Mouse (Mus musculus) midbrain, postnatal 0 days (tissue): ENCODE measurements around the gene Lgr6. TPM values are rescaled to one million over a fixed set of nuclear protein-coding genes. Genes with fewer than 3 reads are reported as not detected.

ENCODE experiments used
- ATAC-seq: fragments of 200-750 bp; cut with Nextera tagmentation; 2 replicates; pipeline ENCODE4 v1.8.0; 2017; ENCODE audit warnings: moderate number of reproducible peaks, mild to moderate bottlenecking, moderate TSS enrichment, moderate library complexity; ENCODE audit not compliant: low FRiP score
- DNase-seq: peaks from one replicate; pipeline ENCODE4 v3.0.0-alpha.2; 2015; ENCODE audit warnings: low spot score
- H3K27ac ChIP-seq: fragments of 300-500 bp; sonication (generic); 2 replicates; pipeline ENCODE4 v1.5.1; 2014; ENCODE audit warnings: low read depth, mild to moderate bottlenecking, low read length, mixed read lengths
- H3K27me3 ChIP-seq: fragments of 300-500 bp; sonication (generic); 2 replicates; pipeline ENCODE4 v1.6.1; 2014; ENCODE audit warnings: low read length, control low read depth, mixed read lengths; ENCODE audit not compliant: insufficient read depth
- H3K36me3 ChIP-seq: fragments of 300-500 bp; sonication (generic); 2 replicates; pipeline ENCODE4 v1.6.1; 2014; ENCODE audit warnings: low read length, control low read depth, mixed read lengths; ENCODE audit not compliant: insufficient read depth
- H3K4me1 ChIP-seq: fragments of 300-500 bp; sonication (generic); 2 replicates; pipeline ENCODE4 v1.6.1; 2014; ENCODE audit warnings: mild to moderate bottlenecking, control low read depth, antibody characterized with exemption, low read length, mixed read lengths; ENCODE audit not compliant: insufficient read depth
- H3K4me2 ChIP-seq: fragments of 300-500 bp; sonication (generic); 2 replicates; pipeline ENCODE4 v1.6.1; 2014; ENCODE audit warnings: low read depth, mild to moderate bottlenecking, low read length, mixed read lengths; ENCODE audit not compliant: poor library complexity, severe bottlenecking
- H3K4me3 ChIP-seq: fragments of 300-500 bp; sonication (generic); 2 replicates; pipeline ENCODE4 v1.5.1; 2014; ENCODE audit warnings: low read depth, mild to moderate bottlenecking, low read length, moderate library complexity
- H3K9ac ChIP-seq: fragments of 300-500 bp; sonication (generic); replicated peaks from 2 replicates; pipeline ENCODE4 v1.6.1; 2014; ENCODE audit warnings: mild to moderate bottlenecking, low read length, moderate library complexity, mixed read lengths; ENCODE audit not compliant: poor library complexity, severe bottlenecking
- H3K9me3 ChIP-seq: fragments of 300-500 bp; sonication (generic); 2 replicates; pipeline ENCODE4 v1.6.1; 2016; ENCODE audit warnings: low read length, control low read depth
- CTCF ChIP-seq: IDR thresholded peaks from 2 replicates; pipeline ENCODE4 v1.5.1; 2016; ENCODE audit warnings: antibody characterized with exemption, mild to moderate bottlenecking
- WGBS: fragments of 180-500 bp; shearing (Covaris S2); extraction: QIAGEN DNeasy Blood & Tissue Kit; methylation state at CpG from one replicate; pipeline ENCODE4 v1.1.7; 2014; 5-methylcytosine and 5-hydroxymethylcytosine counted together
- polyA plus RNA-seq: library from polyadenylated mRNA; unstranded; fragments of >200 nt; fragmentation: Nextera tagmentation; extraction: Ambion mirVana; gene quantifications from 2 replicates; pipeline ENCODE4 v1.2.1, GENCODE M21; 2015
- total RNA-seq: library from RNA; depleted of rRNA; stranded (reverse); fragments of >200 nt; gene quantifications from 2 replicates; pipeline ENCODE4 v1.2.3, GENCODE M21; 2014

Lgr6 gene
- total and polyA plus RNA-seq, 2 experiments from 2014 or later = 1.9 to 3.8 TPM

DNA sequence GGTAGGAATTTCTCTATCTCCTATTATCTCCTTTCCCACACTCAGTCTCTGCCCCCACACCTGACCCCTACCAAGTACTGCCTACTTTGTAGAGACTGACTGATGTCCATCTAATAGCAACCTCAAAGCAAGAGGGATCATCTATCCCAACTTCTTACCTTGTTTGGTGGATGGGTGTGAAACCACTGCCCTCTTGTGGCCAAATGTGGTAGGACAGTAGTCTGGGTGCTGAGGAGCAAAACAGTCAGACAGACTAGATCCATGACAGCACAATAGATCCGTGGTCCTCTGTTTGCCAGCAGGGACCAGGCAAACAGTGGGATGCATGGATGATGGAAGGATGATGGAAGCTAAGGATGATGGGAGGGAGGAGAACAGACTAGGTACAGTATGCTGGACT lies 31.4 kb upstream of the Lgr6 start:
- Histone ChIP-seq H3K27me3 (no peaks in the 10 kb centered on the region), H3K4me2 (no peak overlapping the region), H3K4me3 (no peak overlapping the region), H3K9ac (no peak overlapping the region), H3K9me3 (no peaks in the 10 kb centered on the region), H3K36me3 (no peaks in the 10 kb centered on the region), H3K27ac (no peak overlapping the region), H3K4me1 (no peaks in the 10 kb centered on the region)
- WGBS = 11% methylated on average over 1 of the region's 1 CpGs
- ATAC-seq (0 out of 2 replicates have a peak, but pooled peaks have one; percentile 16), DNase-seq (peak; percentile 77)
- peak; percentile 100 for TF ChIP-seq CTCF

DNA sequence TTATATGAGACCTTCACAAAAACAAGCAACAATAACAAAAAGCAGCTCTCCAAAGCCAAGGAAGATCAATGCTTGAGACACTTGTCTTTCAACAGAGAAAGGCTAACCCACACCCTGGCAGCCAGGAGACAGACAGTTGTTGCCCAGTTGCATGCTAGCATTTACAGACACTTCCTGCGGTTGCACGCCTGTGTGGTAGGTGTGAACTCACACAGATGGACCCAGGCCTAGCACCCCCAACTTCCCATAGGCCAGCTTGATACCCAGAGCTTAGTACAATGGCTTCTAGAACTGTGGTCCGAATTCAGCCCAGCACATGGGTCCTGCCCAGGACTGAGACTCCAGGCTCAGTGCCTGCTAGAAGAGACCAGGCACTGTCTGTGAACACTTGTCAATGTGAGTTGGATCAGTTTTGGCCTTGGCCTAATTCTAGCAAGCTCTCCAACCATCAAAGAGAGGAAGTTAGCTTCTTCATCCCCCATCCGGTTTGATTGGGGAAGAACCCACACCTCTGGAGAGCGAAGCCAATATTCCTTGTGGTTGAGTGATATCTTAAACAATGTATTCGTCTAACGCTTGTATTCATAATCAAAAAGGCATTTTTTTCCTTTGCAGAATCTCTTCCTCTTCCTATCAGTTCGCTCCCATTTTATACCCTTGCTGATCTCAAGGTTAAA lies 30.2 kb upstream of the Lgr6 start:
- Histone ChIP-seq H3K4me2 (no peak overlapping the region), H3K9ac (no peak overlapping the region), H3K36me3 (no peaks in the 10 kb centered on the region), H3K4me1 (no peaks in the 10 kb centered on the region), H3K27ac (no peak overlapping the region), H3K9me3 (no peaks in the 10 kb centered on the region), H3K27me3 (no peaks in the 10 kb centered on the region), H3K4me3 (no peak overlapping the region)
- DNase-seq (no peak), ATAC-seq (no peak)
- WGBS = 87% methylated on average over 8 of the region's 8 CpGs
- no peak for TF ChIP-seq CTCF

GRCm38 (mm10) chr1:135133678-135134435 lies 28.8 kb upstream of the Lgr6 start:
- no peak overlapping the region for H3K9ac ChIP-seq
- WGBS = 84% methylated on average over 10 of the region's 10 CpGs
- no peak for DNase-seq
- H3K4me3 ChIP-seq = no peak overlapping the region
- H3K4me2 ChIP-seq = no peak overlapping the region
- ATAC-seq = no peak
- no peak overlapping the region for H3K27ac ChIP-seq
- H3K9me3 ChIP-seq = no peaks in the 10 kb centered on the region
- no peaks in the 10 kb centered on the region for H3K36me3 ChIP-seq
- H3K27me3 ChIP-seq = no peaks in the 10 kb centered on the region
- no peak for TF ChIP-seq CTCF
- H3K4me1 ChIP-seq = no peaks in the 10 kb centered on the region

DNA sequence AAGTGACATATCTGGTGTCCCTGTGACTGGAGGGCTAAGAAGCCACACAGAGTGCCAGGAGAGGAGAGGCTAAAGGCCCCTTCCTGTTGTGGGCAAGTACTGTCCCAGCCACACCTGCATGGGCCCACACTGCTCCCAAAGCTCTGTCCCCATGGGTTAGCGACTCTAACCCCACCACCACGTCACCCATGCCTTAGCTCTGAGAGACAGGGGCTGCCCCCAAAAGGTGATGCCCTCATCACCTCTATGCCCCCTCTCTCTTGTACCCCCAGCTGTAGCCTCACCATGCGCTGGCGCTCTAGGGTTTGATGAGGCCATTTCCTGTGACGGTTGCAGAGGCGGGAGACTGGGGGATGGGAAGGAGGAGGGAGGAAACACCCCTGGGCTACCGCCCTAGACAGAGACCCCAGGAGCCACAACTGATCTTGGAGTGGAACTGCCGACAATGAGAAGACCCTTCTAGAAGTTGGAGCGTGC lies 27.9 kb upstream of the Lgr6 start:
- no peaks in the 10 kb centered on the region for H3K27me3 ChIP-seq
- H3K4me1 ChIP-seq = no peaks in the 10 kb centered on the region
- no peak overlapping the region for H3K27ac ChIP-seq
- no peaks in the 10 kb centered on the region for H3K9me3 ChIP-seq
- H3K4me3 ChIP-seq = no peak overlapping the region
- TF ChIP-seq CTCF = no peak
- no peak for ATAC-seq
- no peak overlapping the region for H3K9ac ChIP-seq
- no peak overlapping the region for H3K4me2 ChIP-seq
- 86% methylated on average over 9 of the region's 9 CpGs for WGBS
- H3K36me3 ChIP-seq = no peaks in the 10 kb centered on the region
- no peak for DNase-seq

DNA sequence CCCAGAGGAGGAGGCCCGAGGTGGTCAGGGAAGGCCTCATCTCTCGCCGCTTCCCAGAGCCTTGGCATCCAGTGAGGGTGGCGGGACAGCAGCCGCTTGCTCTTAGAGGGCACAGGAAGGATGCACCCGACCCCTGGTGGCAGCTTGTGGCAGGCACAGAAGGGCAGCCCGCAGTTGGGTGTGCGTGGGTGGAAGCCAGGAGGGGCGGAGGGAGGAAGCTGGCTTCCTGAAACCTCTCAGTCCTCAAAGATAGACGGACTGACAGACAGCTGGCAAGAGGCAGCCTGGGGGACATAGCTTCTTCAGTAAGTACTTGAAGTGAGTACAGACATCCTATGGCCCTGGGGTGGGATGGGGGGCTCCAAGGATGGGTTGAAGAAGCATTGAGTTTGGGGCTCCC lies 27.4 kb upstream of the Lgr6 start, which contains the start of gene Ptpn7:
Gene Ptpn7 (plus strand): TSS at position 228 of the 400 bp plus-strand sequence.
- no peaks in the 10 kb centered on the region for H3K4me1 ChIP-seq
- peak; percentile 52 for DNase-seq
- no peak within 1 kb of the TSS for H3K9ac ChIP-seq
- ATAC-seq = peak; percentile 62; the same call in 1 of the 2 replicates
- WGBS = 43% methylated on average over 10 of the region's 10 CpGs
- no peaks in the 10 kb centered on the region for H3K36me3 ChIP-seq
- H3K9me3 ChIP-seq = no peaks in the 10 kb centered on the region
- peak; percentile 75 for TF ChIP-seq CTCF
- no peaks in the 10 kb centered on the region for H3K27me3 ChIP-seq
- H3K4me2 ChIP-seq = no peak within 1 kb of the TSS
- H3K27ac ChIP-seq = no peak within 1 kb of the TSS
- H3K4me3 ChIP-seq = no peak within 1 kb of the TSS

DNA sequence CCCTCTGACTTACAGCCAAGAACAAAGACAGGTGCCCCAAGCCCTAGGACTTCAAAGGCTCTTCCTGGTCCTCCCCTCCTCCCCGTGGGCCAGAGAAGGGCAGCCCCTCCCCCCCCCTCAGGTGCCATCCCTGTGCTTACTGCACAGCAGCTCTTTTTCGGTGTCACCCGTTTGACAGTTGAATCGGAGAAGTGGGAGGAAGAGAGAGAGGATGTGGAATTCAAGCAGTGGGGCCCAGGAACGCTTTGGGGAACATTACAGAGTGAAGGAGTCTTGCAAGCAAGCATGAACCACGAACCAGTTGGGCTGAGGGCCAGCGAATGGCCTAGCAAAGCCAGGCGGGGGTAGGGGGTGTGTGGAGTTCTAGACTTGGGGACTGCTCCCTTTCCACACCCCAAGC lies 26.5 kb upstream of the Lgr6 start:
- DNase-seq = no peak
- H3K27ac ChIP-seq = no peak overlapping the region
- TF ChIP-seq CTCF = no peak
- no peaks in the 10 kb centered on the region for H3K27me3 ChIP-seq
- ATAC-seq = no peak
- 69% methylated on average over 8 of the region's 8 CpGs for WGBS
- H3K4me2 ChIP-seq = no peak overlapping the region
- H3K36me3 ChIP-seq = no peaks in the 10 kb centered on the region
- no peaks in the 10 kb centered on the region for H3K4me1 ChIP-seq
- no peak overlapping the region for H3K4me3 ChIP-seq
- no peaks in the 10 kb centered on the region for H3K9me3 ChIP-seq
- no peak overlapping the region for H3K9ac ChIP-seq
